Mouse (Mus musculus) lung, embryonic 15.5 days (tissue): ENCODE measurements at regions not wholly inside any gene's neighbourhood (a gene's known extent, or its start where the extent isn't known, plus 50 kb on each side); places are given as distances from the start of the nearest gene placed in this dataset.

ENCODE experiments used
- ATAC-seq: fragments of 200-750 bp; cut with Nextera tagmentation; 2 replicates; pipeline ENCODE4 v1.8.0; 2017; ENCODE audit warnings: moderate number of reproducible peaks, borderline replicate concordance; ENCODE audit not compliant: low FRiP score, low TSS enrichment; ENCODE audit errors: extremely low read depth
- H3K27ac ChIP-seq: fragments of 300-500 bp; sonication (generic); 2 replicates; pipeline ENCODE4 v1.5.1; 2015; ENCODE audit warnings: moderate library complexity, mild to moderate bottlenecking, inconsistent platforms
- H3K27me3 ChIP-seq: fragments of 300-500 bp; sonication (generic); 2 replicates; pipeline ENCODE4 v1.6.1; 2015; ENCODE audit warnings: inconsistent platforms
- H3K36me3 ChIP-seq: fragments of 300-500 bp; sonication (generic); 2 replicates; pipeline ENCODE4 v1.6.1; 2015; ENCODE audit warnings: inconsistent platforms
- H3K4me1 ChIP-seq: fragments of 300-500 bp; sonication (generic); 2 replicates; pipeline ENCODE4 v1.6.1; 2015; ENCODE audit warnings: inconsistent platforms
- H3K4me2 ChIP-seq: fragments of 300-500 bp; sonication (generic); 2 replicates; pipeline ENCODE4 v1.6.1; 2015; ENCODE audit warnings: inconsistent platforms, mild to moderate bottlenecking, moderate library complexity
- H3K4me3 ChIP-seq: fragments of 300-500 bp; sonication (generic); 2 replicates; pipeline ENCODE4 v1.5.1; 2015; ENCODE audit warnings: mild to moderate bottlenecking, inconsistent platforms
- H3K9ac ChIP-seq: fragments of 300-500 bp; sonication (generic); 2 replicates; pipeline ENCODE4 v1.6.1; 2015; ENCODE audit warnings: inconsistent platforms
- H3K9me3 ChIP-seq: fragments of 300-500 bp; sonication (generic); 2 replicates; pipeline ENCODE4 v1.6.1; 2016; ENCODE audit warnings: inconsistent platforms
- WGBS: fragments of 180-500 bp; shearing (Covaris S2); methylation state at CpG from one replicate; pipeline ENCODE4 v1.1.7; 2015; 5-methylcytosine and 5-hydroxymethylcytosine counted together

DNA sequence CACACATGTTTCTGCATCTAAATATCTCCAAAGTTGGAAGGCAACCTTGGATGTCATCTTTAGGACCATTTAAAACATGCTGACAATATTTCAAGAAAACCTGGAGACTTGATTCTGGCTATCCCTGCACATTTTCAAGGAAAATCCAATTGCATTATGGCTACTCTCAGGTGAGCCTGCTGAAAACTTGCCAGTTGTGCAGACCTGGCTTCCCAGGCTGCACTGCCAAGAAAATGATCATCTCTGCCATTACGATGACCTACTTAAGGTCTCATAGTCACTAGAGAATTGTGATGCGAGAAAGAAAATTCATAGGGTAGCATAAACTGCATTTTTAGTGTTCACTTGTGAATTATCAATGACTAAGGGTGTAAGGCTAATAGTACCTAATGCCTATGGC is 225.2 kb downstream of the Btg1 start:
- Histone ChIP-seq H3K36me3 (no peaks in the 10 kb centered on the region), H3K4me2 (no peak overlapping the region), H3K27me3 (no peaks in the 10 kb centered on the region), H3K9ac (no peak overlapping the region), H3K4me3 (no peak overlapping the region), H3K27ac (no peak overlapping the region), H3K4me1 (no peaks in the 10 kb centered on the region), H3K9me3 (no peaks in the 10 kb centered on the region)
- 92% methylated on average over 2 of the region's 2 CpGs for WGBS
- no peak for ATAC-seq

DNA sequence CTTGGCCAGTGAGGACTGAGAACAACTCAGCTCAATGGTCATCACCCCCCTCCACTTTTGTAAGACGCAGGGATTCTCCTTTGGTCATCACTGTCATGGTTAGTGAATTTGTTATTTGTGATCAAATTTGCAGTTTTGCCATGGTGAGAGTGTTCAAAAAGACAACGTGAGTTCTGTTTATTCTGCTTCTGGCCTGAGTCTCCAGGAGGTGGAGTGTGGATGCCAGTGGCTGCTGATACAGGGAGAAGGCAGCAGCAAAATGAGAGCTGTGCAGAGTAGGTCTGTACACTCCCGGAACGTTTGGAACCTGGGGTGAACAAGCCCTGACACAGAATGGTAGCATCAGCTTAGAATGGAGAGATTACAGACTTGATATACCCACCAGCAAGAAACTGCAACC is 229.1 kb downstream of the Btg1 start:
- Histone ChIP-seq H3K4me1 (no peaks in the 10 kb centered on the region), H3K9me3 (no peaks in the 10 kb centered on the region), H3K9ac (no peak overlapping the region), H3K36me3 (no peaks in the 10 kb centered on the region), H3K27me3 (no peaks in the 10 kb centered on the region), H3K27ac (no peak overlapping the region), H3K4me3 (no peak overlapping the region), H3K4me2 (no peak overlapping the region)
- no peak for ATAC-seq
- 59% methylated on average over 4 of the region's 4 CpGs for WGBS

DNA sequence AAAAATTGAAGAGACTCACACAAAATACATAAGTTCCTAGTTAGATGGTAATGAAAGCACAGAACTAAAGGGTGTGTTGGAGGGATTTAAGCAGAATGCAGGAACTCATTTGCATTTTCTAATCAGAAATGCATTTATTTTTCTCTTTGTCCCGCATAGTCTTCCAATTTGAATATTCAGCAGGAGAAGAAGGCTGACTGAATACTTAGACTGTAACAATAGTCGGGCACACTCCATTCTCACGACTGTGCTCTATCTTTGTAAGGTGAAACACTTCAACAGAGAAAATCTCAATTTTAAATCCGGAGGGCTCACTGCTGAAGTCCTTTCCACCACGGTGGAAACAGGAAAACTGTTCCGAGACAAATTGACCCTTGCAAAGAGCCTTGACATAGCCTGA is 230.2 kb downstream of the Btg1 start:
- 62% methylated on average over 6 of the region's 6 CpGs for WGBS
- no peaks in the 10 kb centered on the region for H3K27me3 ChIP-seq
- no peaks in the 10 kb centered on the region for H3K4me1 ChIP-seq
- H3K27ac ChIP-seq, result no peak overlapping the region
- no peak overlapping the region for H3K4me3 ChIP-seq
- H3K36me3 ChIP-seq, result no peaks in the 10 kb centered on the region
- ATAC-seq, result no peak
- no peak overlapping the region for H3K4me2 ChIP-seq
- no peak overlapping the region for H3K9ac ChIP-seq
- no peaks in the 10 kb centered on the region for H3K9me3 ChIP-seq

DNA sequence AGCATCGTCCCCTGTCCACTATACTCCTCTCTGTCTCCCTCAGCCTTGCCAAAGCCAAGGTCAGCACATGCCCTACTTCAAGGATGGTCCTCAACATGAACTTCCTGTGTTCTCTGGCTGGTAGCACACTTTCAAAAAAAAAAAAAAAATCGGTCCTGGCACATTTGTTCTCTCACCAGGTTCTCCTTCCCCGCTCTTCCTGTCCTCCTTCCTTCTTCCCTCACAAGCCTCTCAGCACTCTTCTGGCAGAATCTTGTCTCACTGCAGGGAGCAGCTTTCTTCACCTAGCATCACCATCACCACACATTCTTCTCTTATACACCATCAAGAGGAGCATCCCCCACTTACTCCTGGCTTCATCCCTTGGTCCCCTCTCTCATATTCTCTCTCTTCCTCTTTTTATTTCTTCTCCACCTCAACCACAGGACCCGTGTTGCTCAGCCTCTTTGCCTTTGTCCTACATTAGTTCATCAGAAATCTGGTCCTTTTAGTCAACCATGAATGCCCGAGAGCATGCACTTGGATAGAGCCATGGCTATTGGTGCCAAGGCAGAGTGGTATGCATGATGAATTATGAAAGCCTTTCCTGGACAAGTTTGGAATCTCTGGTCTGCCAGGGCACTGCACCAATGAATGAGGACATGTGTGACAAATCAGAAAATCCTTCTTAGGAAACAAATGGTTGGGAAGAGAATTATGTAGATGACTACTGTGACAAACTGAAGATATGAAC is 230.8 kb downstream of the Btg1 start:
- Histone ChIP-seq H3K27ac (no peak overlapping the region), H3K9ac (no peak overlapping the region), H3K4me1 (no peaks in the 10 kb centered on the region), H3K4me3 (no peak overlapping the region), H3K27me3 (no peaks in the 10 kb centered on the region), H3K36me3 (no peaks in the 10 kb centered on the region), H3K9me3 (no peaks in the 10 kb centered on the region), H3K4me2 (no peak overlapping the region)
- WGBS, result 72% methylated on average over 5 of the region's 5 CpGs
- ATAC-seq, result no peak

DNA sequence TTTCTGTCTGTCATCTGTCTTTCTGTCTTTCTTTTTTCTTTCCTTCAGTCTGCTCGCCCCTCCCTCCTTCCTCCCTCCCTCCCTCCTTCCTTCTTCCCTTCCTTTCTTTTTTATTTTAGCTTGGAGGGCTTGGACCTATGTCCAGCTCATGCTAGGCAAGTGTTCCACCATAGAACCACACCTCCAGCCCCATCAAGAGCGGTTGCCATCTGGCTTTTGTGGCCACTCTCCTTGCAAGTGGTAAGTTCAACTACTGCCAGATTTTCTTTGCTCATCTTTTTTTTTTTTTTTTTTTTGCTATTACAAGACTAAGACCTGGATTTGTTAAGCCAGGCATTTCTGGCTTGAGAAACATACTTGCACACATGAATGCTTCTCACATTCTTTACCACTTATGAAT is 231.7 kb downstream of the Btg1 start:
- H3K36me3 ChIP-seq, result no peaks in the 10 kb centered on the region
- H3K27me3 ChIP-seq, result no peaks in the 10 kb centered on the region
- no peak overlapping the region for H3K4me2 ChIP-seq
- no peak overlapping the region for H3K9ac ChIP-seq
- no peaks in the 10 kb centered on the region for H3K9me3 ChIP-seq
- H3K4me3 ChIP-seq, result no peak overlapping the region
- no peak overlapping the region for H3K27ac ChIP-seq
- 75% methylated on average over 2 of the region's 2 CpGs for WGBS
- ATAC-seq, result no peak
- no peaks in the 10 kb centered on the region for H3K4me1 ChIP-seq

DNA sequence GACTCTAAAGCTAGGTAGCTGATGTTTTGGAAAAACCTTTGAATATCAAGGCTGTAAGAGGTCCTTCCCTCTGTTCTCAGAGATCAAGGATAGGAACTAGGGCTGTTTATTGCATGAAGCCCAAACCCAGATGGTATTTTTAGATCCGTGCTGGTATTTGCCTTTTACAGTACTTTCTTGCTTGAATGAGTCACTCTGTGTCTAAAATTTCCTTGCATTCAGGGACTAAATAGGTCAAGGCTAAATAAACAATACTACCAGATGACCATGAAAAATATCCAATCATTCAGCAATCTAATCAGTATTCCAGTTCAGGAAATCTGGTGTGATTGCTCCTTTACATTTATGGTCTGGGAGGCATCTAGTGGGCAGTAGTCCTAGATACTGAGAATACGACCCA is 243.6 kb downstream of the Btg1 start:
- no peaks in the 10 kb centered on the region for H3K27me3 ChIP-seq

DNA sequence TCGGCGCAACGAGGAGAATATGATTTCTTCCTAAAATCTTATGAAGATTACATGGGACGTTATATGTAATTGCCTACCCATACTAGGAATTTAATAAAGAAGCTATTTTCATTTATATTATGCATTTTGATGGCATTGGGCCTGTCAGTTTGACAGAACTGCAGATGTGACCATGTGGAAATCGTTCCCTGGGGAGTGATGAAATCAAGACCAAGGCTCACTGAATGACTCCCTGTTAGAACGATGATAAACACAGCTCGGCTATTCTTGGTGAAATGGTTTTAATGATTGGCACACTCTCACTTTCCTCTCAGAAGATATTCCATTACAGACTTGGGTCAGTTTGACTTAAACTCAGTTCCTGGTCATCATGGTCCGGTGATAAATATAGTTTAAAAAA is 246.4 kb downstream of the Btg1 start:
- Histone ChIP-seq H3K9me3 (no peaks in the 10 kb centered on the region), H3K4me2 (no peak overlapping the region), H3K27me3 (no peaks in the 10 kb centered on the region), H3K4me3 (no peak overlapping the region), H3K9ac (no peak overlapping the region), H3K27ac (no peak overlapping the region), H3K36me3 (no peaks in the 10 kb centered on the region), H3K4me1 (no peaks in the 10 kb centered on the region)
- WGBS, result 77% methylated on average over 8 of the region's 8 CpGs
- ATAC-seq, result no peak

More for the DNA sequence above, 243.6 kb downstream of the Btg1 start:
- Histone ChIP-seq H3K36me3 (no peaks in the 10 kb centered on the region), H3K4me2 (no peak overlapping the region), H3K9ac (no peak overlapping the region), H3K4me1 (no peaks in the 10 kb centered on the region), H3K9me3 (no peaks in the 10 kb centered on the region), H3K4me3 (no peak overlapping the region), H3K27ac (no peak overlapping the region)
- no peak for ATAC-seq
- 74% methylated on average over 2 of the region's 2 CpGs for WGBS

DNA sequence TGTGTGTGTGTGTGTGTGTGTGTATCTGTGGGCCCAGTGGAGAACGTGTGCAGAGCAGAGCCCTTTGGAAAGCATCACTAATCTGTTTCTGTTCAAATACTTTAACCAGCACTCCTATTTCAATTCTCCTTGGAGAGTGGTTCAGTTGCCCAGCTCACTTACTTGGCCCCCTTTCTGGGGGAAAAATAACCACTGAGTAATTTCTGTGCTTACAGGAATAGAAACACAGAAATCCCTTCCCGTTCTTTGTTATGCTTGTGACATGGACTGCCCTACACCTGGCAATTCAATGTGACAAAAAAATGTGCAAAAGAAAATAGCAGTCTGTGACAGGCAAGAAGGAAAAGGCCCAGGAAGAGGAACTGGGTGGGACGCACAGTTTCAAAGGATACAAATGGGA is 249.7 kb downstream of the Btg1 start:
- Histone ChIP-seq H3K4me1 (no peaks in the 10 kb centered on the region), H3K9me3 (no peaks in the 10 kb centered on the region), H3K36me3 (no peaks in the 10 kb centered on the region), H3K27ac (no peak overlapping the region), H3K27me3 (no peaks in the 10 kb centered on the region), H3K9ac (no peak overlapping the region), H3K4me2 (no peak overlapping the region), H3K4me3 (no peak overlapping the region)
- no peak for ATAC-seq
- 64% methylated on average over 3 of the region's 3 CpGs for WGBS

DNA sequence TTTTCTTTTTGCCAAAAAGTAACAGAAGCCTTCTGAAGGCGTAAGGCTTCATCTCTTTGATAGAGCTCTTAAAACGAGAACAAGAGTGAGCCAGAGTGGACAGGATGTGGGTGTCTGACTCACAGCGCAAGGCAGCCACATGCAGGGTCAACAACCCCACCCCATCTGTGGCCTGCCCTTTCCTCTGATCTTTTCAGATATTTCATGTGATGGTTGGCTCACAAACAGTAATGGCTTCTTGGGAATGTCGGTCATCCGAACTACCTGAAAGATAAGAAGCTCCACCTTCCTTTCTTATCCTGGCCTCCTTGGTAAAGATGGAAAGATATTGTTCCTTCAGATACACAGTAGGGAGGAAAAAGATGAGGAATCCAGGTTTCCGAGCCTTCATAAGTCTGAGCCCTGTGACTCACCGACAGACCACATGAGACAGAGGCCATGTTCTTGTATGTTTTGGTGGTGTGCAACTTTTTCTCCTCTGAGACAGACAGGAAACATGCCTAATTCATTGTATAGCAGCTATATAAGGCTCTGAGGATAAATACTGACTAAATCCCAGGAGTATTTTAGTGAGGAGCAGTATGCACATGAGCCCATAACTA is 254.9 kb downstream of the Btg1 start:
- Histone ChIP-seq H3K27me3 (no peaks in the 10 kb centered on the region), H3K9me3 (no peaks in the 10 kb centered on the region), H3K36me3 (no peaks in the 10 kb centered on the region), H3K9ac (no peak overlapping the region), H3K4me2 (no peak overlapping the region), H3K27ac (no peak overlapping the region), H3K4me3 (no peak overlapping the region), H3K4me1 (peaks cover 3% of the 10 kb centered on the region; the same call in 1 of the 2 replicates)
- 66% methylated on average over 7 of the region's 7 CpGs for WGBS
- ATAC-seq, result no peak

DNA sequence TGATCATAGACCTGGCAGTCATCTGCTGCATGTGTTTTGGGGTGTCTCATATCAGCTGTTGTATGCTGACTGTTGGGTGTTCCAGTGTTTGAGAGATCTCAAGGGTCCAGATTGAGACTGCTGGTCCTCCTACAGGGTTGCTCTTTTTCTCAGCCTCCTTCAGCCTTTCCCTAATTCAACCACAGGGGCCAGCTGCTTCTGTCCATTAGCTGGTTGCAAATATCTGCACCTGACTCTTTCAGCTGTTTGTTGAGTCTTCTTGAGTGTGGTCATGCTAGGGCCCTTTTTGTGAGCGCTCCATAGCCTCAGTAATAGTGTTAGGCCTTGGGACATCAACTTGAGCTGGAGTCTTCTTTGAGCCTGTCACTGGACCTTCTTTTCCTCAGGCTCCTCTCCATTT is 257.8 kb downstream of the Btg1 start:
- Histone ChIP-seq H3K9me3 (no peaks in the 10 kb centered on the region), H3K36me3 (no peaks in the 10 kb centered on the region), H3K27ac (no peak overlapping the region), H3K4me1 (peaks cover 3% of the 10 kb centered on the region; the same call in 1 of the 2 replicates), H3K9ac (no peak overlapping the region), H3K4me2 (no peak overlapping the region), H3K4me3 (no peak overlapping the region), H3K27me3 (no peaks in the 10 kb centered on the region)
- no peak for ATAC-seq
- WGBS, result 94% methylated on average over 1 of the region's 1 CpGs

DNA sequence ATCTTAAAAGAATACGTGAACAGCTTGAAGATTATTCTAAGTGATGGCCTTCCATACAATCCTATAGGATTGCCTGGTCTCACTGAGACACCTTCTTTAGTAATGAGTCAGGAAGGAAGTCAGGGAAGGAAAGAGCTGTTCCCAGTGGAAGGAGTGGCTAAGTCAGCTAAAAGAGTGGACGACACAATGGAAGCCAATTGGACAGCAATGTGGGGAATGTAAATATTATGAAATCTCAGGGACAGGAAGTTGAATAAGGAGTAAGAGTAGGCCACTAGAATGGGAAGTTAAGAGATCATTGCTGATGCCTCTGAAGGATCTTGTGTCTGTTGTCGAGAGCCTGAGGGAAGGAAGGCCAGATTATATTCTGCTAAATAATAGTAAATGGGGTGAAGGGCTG is 258.9 kb downstream of the Btg1 start:
- no peak overlapping the region for H3K27ac ChIP-seq
- no peak overlapping the region for H3K9ac ChIP-seq
- H3K4me3 ChIP-seq, result no peak overlapping the region
- no peak overlapping the region for H3K4me2 ChIP-seq
- WGBS, result 44% methylated on average over 3 of the region's 3 CpGs
- H3K27me3 ChIP-seq, result no peaks in the 10 kb centered on the region
- no peaks in the 10 kb centered on the region for H3K36me3 ChIP-seq
- peak; percentile 52; the same call in 1 of the 2 replicates for ATAC-seq
- H3K4me1 ChIP-seq, result peaks cover 3% of the 10 kb centered on the region; the same call in 1 of the 2 replicates
- no peaks in the 10 kb centered on the region for H3K9me3 ChIP-seq

DNA sequence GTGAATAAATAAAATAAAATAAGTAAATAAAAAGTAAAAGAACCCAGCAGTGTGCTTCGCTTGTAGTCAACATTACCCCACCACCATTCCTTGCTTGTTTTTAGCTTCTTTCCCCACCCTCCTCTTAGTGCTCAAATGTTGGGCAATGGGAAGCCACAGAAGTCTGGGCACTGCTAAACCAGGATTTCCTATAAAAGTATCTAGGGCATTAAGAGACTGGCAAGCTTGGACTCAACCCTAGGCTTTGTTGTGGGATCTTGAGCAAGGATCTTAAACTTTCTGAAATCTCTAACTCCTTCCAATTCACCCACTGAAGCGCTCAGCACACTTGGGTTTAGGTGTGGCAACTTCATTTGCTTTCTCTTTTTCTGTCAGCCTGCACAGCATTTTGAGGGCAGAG is 262.6 kb downstream of the Btg1 start:
- H3K9me3 ChIP-seq, result no peaks in the 10 kb centered on the region
- peaks cover 3% of the 10 kb centered on the region; the same call in 1 of the 2 replicates for H3K4me1 ChIP-seq
- no peak overlapping the region for H3K4me3 ChIP-seq
- no peaks in the 10 kb centered on the region for H3K36me3 ChIP-seq
- no peaks in the 10 kb centered on the region for H3K27me3 ChIP-seq
- no peak overlapping the region for H3K9ac ChIP-seq
- ATAC-seq, result no peak
- no peak overlapping the region for H3K4me2 ChIP-seq
- no peak overlapping the region for H3K27ac ChIP-seq
- WGBS, result 90% methylated on average over 2 of the region's 2 CpGs
